Mouse (Mus musculus): ENCODE data around the gene Nab2. TPM values are rescaled to one million over a fixed set of nuclear protein-coding genes. Genes with fewer than 3 reads are reported as not detected.

The Nab2 gene
- 10 to 100 TPM in 1 of 2 experiments, 1 to 10 TPM in 1; 8.9 to 10.8 TPM for polyA plus RNA-seq (2017; shearing (Covaris generic))

- peak; percentile 50 for ATAC-seq
These were observed at the start of gene Nab2 for GRCm38 (mm10) chr10:127668093-127669050. Gene Nab2, minus strand, starts transcription at chr10:127668568.

GRCm38 (mm10) chr10:127712736-127713135 lies 44.4 kb upstream of the Nab2 start:
- no peak for ATAC-seq

GRCm38 (mm10) chr10:127710331-127710730 lies 42.0 kb upstream of the Nab2 start:
- no peak for ATAC-seq

GRCm38 (mm10) chr10:127708850-127709370 lies 40.5 kb upstream of the Nab2 start:
- ATAC-seq, result no peak

- no peak for ATAC-seq
These were observed 39.4 kb upstream of the Nab2 start for GRCm38 (mm10) chr10:127707721-127708120.

GRCm38 (mm10) chr10:127705783-127706182 lies 37.4 kb upstream of the Nab2 start:
- ATAC-seq, result no peak

GRCm38 (mm10) chr10:127704766-127705220 lies 36.4 kb upstream of the Nab2 start, which contains the start of gene Myo1a:
Gene Myo1a, plus strand, starts transcription at chr10:127705170.
- no peak for ATAC-seq

GRCm38 (mm10) chr10:127704293-127704692 lies 35.9 kb upstream of the Nab2 start:
- ATAC-seq, result no peak

- ATAC-seq, result no peak
These were observed 34.9 kb upstream of the Nab2 start for GRCm38 (mm10) chr10:127703299-127703698.

- no peak for ATAC-seq
These were observed 30.6 kb upstream of the Nab2 start for GRCm38 (mm10) chr10:127698966-127699365.

- ATAC-seq, result no peak
These were observed 27.4 kb upstream of the Nab2 start for GRCm38 (mm10) chr10:127695775-127696174.

- peak; percentile 29 for ATAC-seq
These were observed 26.3 kb upstream of the Nab2 start for GRCm38 (mm10) chr10:127694636-127695035.

GRCm38 (mm10) chr10:127691053-127691452 lies 22.7 kb upstream of the Nab2 start:
- no peak for ATAC-seq

GRCm38 (mm10) chr10:127682886-127683285 lies 14.5 kb upstream of the Nab2 start:
- no peak for ATAC-seq

- ATAC-seq, result no peak
These were observed 11.5 kb upstream of the Nab2 start for GRCm38 (mm10) chr10:127679881-127680280.

GRCm38 (mm10) chr10:127679208-127679607 lies 10.8 kb upstream of the Nab2 start:
- no peak for ATAC-seq

GRCm38 (mm10) chr10:127677591-127678336 lies 9.4 kb upstream of the Nab2 start:
- ATAC-seq, result peak; percentile 31

- ATAC-seq, result peak; percentile 88
These were observed 8.6 kb upstream of the Nab2 start for GRCm38 (mm10) chr10:127676691-127677548.

- ATAC-seq, result no peak
These were observed 7.6 kb upstream of the Nab2 start for GRCm38 (mm10) chr10:127675859-127676398.

- peak; percentile 36 for ATAC-seq
These were observed 6.6 kb upstream of the Nab2 start for GRCm38 (mm10) chr10:127674794-127675522.
